Mouse (Mus musculus): ENCODE measurements around the gene Gse1.
A peak's percentile ranks its signal among the peaks of the same experiment; 100 is the strongest.

Gse1 gene

DNA sequence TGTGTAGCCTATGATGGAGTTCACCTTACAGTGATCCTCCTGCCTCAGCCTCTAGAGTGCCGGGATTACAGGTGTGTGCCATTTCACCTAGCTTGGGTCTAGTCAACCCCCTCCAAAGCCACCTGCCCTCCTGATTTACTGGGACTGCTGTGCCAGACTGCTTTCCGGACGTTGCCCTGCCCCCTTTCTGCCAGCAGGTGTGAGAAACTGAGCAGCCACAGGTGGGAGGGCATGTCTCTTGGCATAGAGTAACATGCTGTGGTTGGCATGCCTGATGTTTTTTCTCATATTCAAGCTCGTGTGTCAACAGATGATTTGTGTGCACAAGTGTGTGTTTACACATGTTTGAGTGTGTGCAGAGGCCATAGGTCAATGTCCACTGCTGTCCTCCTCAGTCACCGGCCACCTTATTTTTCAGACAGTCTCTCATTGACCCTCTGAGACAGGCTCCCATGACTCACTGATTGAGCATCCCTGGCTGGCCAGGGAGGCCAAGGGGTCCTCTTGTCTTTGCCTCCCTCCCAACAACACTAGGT is 15.7 kb downstream of the Gse1 start:
- DNase-seq: no peak

- DNase-seq: no peak
Measured at GRCm38 (mm10) chr8:120244553-120244952, 16.3 kb downstream of the Gse1 start.

DNA sequence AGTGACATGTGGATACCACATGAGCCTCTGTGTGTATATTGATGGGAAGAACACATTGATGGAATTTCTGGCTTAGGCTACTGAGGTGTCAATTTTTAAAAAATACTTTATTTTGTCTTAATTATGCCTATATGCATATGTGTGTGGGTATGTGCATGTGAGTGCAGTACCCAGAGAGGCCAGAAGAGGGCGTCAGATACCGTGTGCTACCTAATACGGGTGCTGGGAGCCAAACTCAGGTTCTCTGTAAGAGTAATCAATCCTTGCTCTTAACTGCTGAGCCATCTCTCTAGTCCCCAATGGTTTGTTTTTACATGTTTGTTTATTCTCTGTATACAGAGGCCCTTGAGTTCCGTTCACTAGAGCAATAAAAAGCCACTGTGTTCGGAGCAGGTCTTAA is 19.4 kb downstream of the Gse1 start:
- DNase-seq: no peak

DNA sequence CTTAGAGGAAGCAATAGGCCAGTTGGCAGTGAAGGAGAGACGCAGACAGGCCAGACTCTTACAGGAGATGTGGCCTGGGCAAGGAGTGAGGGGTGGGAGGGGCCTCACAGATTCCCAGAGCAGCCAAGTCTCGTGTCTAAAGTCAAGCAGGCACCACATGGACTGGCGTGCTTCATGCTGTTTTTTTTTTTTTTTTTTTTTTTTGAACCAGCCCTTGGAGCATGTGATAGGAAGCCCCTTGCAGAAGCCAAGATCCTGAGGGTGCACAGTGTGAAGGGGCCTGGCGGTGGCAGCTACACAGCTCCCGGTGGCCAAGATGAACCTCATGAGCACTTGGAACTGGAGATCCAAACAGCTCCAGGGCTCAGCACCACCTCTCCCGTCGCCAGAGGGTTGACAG is 19.8 kb downstream of the Gse1 start:
- DNase-seq: no peak

DNA sequence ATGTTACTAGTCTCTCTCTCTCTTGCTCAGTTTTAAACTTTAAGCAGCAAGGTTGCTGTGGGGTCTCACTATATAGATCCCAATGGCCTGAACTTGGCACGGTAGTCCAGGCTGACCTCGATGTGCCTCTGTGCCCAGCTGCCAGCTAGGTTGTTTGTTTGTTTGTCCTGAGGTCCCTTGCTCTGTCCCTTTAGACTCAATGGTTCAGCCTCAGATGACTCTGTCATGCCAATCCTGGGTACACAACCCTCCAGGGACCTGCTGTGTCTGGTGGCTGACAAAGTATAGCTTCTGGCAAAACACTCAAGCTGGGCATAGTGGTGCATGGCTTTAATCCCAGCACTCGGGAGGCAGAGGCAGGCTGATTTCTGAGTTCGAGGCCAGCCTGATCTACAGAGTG is 20.2 kb downstream of the Gse1 start:
- no peak for DNase-seq

- DNase-seq: no peak
Measured at GRCm38 (mm10) chr8:120249800-120250336, 21.6 kb downstream of the Gse1 start.

DNA sequence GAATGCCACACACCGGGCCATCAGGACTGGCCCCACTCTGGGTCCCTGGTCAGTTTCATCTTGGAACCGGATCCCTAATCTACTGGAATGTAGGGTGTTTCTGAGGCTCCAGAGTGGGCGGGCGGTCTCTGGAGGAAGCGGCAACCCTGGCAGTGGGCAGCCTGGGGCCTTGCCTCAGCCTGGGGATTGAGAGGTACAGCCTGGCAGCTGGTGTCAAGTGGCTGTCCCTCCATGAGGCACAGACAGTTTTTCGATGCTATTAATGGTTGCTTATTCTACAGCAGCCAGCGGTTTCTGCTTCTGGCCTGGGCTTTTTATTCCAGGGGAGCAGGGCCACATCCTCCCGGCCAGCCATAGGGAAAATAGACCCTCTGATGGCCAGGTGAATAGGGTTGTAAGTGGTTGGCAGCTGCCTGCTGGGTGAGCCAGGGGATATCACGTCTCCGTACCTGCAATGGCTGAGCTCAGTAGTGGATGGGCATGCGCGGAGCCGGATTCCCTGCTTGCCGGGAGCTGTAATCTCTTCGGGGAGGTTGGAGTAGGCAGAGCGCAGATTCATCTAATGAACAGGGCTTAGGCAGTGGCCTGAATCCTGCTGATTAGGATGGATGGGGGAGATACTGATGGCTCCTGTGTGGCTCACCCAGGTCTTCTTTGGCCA is 22.6 kb downstream of the Gse1 start:
- DNase-seq: no peak

DNA sequence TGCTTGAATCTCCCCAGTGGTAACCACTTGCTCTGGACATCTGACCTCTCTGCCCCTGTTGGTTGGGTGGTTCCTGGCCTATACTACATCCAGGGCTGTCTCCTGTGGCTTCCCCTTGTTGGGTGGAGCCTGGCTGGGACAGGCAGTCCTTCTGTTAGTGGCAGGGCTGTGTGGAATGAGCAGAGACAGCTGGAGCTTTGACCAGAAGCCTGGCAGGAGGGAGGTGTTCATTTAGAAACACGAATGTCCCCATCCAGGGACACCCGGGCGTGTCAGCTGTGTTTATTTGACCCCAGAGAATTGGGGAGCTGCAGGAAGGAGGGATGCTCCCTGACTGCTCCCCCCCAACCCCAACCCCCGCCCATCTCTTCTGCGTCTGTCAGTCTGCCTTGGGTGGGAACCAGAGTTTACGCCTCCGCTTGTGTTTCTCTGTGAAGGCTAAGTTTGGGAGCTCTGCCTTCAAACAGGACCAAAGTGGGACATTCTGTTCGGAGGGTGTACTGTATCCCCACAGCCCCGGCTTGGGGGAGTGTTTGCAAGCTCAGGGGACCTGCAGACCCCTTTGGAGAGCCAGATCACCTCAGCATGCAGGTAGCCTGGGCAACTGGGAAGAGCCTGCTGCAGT is 23.3 kb downstream of the Gse1 start:
- no peak for DNase-seq

- no peak for DNase-seq
Measured at GRCm38 (mm10) chr8:120253626-120254025, 25.4 kb downstream of the Gse1 start.

DNA sequence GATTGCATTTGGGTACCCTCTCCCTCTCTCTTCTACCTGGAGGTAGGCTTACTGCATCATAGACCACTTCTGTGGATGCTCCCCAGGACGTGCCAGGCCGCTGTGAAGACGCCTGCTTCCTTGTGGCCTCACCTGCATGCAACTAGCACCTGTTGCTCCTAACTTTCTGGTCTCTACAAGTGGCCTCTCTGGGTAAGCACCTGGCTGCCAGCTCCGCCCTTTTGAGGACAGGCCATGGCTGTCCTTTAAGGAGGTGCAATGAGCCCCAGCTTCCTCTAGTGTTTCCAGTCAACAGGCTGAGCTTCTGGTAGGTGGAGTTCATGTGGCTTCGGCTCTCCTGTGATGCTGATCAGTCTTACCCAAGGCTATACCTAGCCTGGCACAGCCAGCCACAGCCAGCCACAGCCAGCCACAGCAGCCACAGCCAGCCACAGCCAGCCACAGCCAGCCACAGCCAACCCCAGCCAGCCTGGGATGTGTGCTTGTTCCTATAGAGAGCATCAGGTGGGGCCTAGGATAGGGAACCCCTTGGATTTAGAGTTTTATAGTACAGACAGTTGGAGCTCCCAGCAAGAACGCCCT is 27.2 kb downstream of the Gse1 start:
- no peak for DNase-seq

DNA sequence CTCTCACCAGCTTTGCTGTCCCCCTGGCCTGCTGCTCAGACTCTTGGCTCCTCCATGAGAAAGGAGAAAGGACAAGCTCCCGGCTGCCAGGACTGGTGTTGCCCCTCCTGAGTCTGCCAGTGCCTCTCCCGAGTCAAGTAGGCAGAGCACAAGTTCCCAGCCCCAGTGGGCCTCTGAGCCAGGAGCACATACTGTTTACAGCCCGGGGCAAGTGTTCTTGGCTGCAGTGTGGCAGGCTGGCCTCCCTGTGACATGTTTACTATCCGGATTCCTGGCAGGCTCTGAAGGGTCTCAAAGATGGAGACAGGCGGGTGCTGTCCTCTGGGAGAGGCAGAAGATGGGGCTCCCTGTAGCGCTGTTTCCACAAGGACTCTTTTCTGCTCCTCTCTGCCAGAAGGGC is 28.7 kb downstream of the Gse1 start:
- no peak for DNase-seq

DNA sequence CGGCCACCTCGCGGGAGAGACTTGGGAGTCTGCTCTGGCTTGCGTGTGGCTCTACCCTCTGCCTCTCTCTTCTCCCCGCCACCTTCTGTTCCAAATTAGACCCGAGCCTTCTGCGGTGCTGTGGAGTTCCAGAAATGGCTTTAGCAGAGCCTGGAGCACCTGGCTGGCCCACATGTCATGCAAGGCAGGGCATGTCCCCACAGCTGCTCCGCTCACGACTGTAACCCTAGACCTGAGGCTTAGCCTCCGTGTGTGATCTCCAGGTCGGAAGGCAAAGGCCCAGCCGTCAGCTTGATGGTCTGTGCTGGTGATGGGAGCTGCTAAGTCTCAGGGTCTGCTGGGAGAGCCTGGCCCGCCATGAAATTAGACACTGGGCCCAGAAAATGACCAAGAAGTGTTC is 30.9 kb downstream of the Gse1 start:
- no peak for DNase-seq

DNA sequence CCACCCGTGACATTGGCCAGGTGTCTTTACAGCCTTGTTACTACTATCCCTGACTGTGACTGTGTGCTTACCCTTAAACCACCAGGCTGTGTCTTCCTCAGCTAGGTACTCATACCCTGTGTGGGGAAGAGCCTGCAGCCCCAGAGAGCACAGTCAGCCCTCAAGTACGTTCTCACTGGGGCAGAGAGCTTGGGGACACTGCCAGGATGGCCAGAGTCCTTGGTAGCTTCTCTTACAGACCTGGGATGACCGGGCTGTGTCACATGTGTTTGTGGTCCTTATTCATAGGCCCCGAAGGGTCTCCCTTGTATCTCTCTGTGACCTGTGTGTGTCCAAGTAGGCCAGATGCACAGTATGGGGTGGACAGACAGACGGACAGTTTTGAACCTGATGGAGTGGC is 32.4 kb downstream of the Gse1 start:
- DNase-seq: no peak

DNA sequence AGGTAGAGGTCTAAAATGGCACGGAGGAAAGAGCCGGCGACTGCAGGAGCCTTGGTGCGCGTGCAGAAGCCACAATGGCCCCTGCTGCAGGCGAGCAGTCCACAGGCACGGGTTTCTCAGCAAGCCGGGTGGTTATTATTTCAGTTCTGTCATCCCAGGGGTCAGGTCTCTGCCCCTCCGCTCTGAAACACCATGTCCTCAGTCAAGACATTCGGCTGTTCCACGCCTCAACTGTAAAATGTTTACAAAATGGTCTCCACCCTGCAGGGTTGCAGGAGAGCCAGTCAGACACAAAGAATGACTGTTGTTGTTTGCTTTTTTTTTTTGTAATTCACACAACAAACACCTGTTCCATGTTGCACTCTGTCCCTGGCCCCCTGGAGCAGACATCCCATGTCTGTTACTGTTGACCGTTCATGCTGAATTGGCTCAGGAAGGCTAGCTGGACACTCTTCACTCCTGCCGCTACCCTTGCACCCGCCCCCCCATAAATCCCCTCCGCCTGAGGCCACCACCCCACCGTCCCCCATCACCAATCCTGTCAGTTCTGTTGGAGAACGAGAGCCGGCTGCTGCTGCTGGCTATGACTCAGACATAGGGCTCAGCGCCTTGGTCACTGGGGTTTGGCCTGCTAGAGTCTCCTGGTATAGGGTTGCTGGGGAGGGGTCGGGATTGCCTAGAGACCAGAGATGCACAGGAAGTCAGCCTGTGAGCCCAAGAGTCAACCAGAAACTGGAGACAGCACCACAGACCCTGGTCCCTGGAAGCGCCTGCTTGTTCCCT is 33.3 kb downstream of the Gse1 start:
- DNase-seq: no peak

GRCm38 (mm10) chr8:120263879-120264278 is 35.6 kb downstream of the Gse1 start:
- no peak for DNase-seq

DNA sequence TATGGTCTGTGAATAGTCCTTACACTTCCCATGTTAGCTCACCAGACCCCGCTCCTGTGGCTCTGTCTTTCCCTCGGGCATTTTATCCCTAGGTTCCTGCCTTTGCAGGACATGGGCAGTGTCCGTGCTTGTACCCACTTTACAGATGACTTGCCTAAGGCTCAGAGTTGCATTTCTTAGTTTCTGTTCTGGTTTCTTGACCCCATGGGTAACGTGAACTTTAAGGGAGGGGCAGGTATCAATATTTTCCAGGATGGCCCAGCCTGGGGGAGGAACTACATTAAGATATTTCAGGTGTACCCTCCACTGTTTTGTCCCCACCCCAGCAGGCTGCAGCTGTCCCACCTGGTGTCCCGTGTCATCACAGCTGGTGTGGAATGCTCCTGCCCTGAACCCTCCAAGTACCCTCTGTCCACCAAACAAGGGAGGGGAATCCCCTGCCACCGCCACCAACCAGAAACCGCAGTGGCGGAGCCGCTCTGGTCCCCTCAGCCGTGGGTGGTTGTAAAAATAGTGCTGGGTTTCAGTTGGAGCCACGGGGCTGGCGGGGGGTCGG is 36.2 kb downstream of the Gse1 start:
- no peak for DNase-seq

DNA sequence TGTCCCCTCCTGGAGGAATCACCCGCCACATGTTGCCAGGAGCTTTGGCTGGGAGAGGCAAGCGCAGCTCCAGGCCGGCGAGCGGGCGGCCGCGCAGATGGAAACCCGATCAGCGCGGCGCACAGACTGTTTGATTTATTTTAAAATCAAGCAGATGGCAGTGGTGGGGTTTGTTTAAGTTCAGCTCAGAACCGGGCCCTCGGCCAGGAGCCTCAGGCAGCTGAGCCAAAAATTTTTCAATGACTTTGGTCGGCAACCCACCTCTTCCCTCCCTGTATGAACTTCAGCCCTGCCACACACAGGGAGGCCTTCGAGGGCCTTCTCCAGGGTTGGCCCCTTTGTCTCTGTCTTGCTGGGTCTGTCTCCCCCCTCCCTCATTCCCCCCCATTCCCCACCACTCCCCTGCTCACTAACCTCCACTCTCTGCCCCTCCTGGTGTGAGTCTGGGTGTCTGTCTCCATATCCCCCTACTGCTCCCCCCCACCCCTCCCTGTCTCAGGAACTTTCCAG is 36.7 kb downstream of the Gse1 start:
- DNase-seq: peak; percentile 85

- DNase-seq: no peak
Measured at GRCm38 (mm10) chr8:120265471-120265870, 37.2 kb downstream of the Gse1 start.

- peak; percentile 54 for DNase-seq
Measured at GRCm38 (mm10) chr8:120268541-120268980, 40.3 kb downstream of the Gse1 start.

- DNase-seq: no peak
Measured at GRCm38 (mm10) chr8:120270449-120270848, 42.2 kb downstream of the Gse1 start.

- no peak for DNase-seq
Measured at GRCm38 (mm10) chr8:120273430-120273829, 45.2 kb downstream of the Gse1 start.

DNA sequence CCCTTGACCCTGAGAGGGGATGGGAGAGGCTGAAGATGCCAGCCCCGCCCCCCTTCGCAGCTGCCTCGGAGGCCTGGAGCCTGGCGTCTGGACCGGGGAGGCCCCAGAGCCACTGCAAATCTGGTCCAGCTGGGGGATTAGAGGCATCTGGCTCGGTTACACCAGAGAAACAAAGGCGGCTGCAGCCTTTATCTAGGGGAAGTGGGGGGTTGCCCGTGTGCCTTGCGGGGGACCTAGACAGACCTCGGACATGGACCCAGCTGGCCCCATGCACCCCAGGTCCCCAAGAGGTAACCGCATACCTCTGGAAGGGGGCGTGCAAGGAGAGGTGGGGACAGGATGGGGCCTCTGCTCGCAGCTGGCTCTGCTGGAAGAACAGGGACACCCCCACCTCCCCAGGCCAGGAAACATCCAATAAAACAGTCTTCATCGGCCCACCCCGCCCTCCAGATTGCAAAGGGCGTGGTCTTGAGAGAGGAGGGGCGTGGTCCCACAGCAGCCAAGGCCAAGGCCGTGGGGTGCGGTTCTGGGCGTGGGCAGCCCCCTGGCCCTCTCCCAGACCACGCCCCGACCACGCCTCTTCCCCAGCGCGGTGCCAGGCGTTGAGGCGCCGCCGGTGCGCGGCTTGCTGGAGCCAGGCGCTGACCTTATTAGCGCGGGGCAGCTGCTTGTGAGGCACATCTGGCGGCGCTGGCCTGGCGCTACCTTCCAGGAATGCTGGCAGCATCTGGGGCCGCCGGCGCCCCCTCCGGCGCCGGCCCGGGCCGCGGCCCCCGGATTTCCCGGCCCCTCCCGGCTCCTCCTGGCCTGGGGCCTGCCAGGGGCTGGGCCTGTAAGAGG is 48.0 kb downstream of the Gse1 start:
- DNase-seq: no peak

Measured in right cerebral cortex, postnatal 14 days (tissue).